ENCODE assay signal across 15 mouse cellular contexts in genomic region chr2:90822978-90823377, GRCm38 (mm10). TPM values are rescaled to one million over a fixed set of nuclear protein-coding genes. Genes with fewer than 3 reads are reported as not detected.
"Had no signal": no experiment of that assay in that cellular context is flagged by ENCODE, and none has a peak within 500 bp of the region (broad histone marks: within the 10 kb centered on the region; RNA-seq: fewer than 3 reads in every experiment).

No protein-coding gene starts in this region.

- H3K4me1 ChIP-seq: lung, embryonic 15.5 days; megakaryocyte, embryonic 14.5 days; midbrain, embryonic 13.5 days; midbrain, embryonic 15.5 days; neural tube, embryonic 12.5 days had no signal

- H3K36me3 ChIP-seq: lung, embryonic 15.5 days; midbrain, embryonic 13.5 days; midbrain, embryonic 15.5 days; neural tube, embryonic 12.5 days had no signal

- H3K27ac ChIP-seq: lung, embryonic 15.5 days; macrophage; midbrain, embryonic 13.5 days; midbrain, embryonic 15.5 days; neural tube, embryonic 12.5 days had no signal

- DNase-seq: lung, adult 2 months; lung, postnatal 14 days; lung, postnatal 36 days; right cerebral cortex, postnatal 14 days; spleen, adult 18-20 months; thymus, adult 18-20 months; thymus, postnatal 14 days; thymus, postnatal 36 days had no signal

- H3K9me3 ChIP-seq: lung, embryonic 15.5 days; megakaryocyte, embryonic 14.5 days; midbrain, embryonic 13.5 days; midbrain, embryonic 15.5 days; neural tube, embryonic 12.5 days had no signal

- H3K9ac ChIP-seq: lung, embryonic 15.5 days; midbrain, embryonic 13.5 days; midbrain, embryonic 15.5 days; neural tube, embryonic 12.5 days had no signal

- H3K4me3 ChIP-seq: lung, embryonic 15.5 days; megakaryocyte, embryonic 14.5 days; midbrain, embryonic 13.5 days; midbrain, embryonic 15.5 days; neural tube, embryonic 12.5 days had no signal

- H3K27me3 ChIP-seq: lung, embryonic 15.5 days; midbrain, embryonic 13.5 days; midbrain, embryonic 15.5 days; neural tube, embryonic 12.5 days had no signal

RNA-seq across cellular contexts. Expression of gene Agbl2, which starts 40.5 kb away (rescaled TPM):
- total RNA-seq: neutrophil, adult 5-6 weeks had no signal
- polyA plus RNA-seq: macrophage had no signal
